Mouse (Mus musculus): ENCODE results near the gene Vsig8.
A peak's percentile ranks its signal among the peaks of the same experiment; 100 is the strongest.

Gene Vsig8

DNA sequence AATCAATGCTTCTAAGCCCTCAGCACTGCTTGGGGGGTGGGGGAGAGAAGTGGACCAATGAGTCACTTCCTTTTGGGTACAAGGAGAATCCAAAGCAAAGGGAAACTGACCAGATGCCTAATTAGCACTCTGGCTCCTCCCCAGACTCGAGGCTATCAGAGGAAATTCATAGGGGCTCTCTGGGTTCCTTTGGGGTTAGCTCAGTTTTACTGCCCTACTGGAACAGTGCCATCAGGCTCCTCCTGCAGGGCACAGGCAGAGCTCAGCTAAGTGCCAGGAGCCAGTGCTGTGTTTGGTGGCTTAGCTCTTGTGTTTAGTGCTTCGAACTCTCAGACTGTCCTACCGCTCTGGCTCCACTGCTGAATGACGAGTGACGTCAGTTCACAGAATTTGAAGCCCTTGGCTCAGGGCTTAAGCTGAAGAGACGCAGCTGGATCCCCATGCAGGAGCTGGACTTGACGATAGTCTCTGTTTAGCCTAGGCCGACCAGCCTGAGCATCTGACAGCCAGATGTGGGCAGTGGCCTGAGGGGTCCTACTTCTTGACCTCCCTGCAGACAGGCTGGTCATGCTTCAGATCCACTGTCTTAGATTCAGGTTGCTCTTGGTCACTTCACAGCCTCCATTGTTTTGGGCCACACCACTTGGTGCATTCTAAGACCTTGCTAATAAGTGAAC lies 25.1 kb upstream of the Vsig8 start:
- no peak for DNase-seq

- peak; percentile 70 to 79 for DNase-seq
Measured at GRCm38 (mm10) chr1:172532551-172532950, 23.2 kb upstream of the Vsig8 start.

GRCm38 (mm10) chr1:172535116-172535515 lies 20.6 kb upstream of the Vsig8 start:
- DNase-seq, result peak in 1 of 2 experiments; percentile 44

- peak in 1 of 2 experiments; percentile 21 for DNase-seq
Measured at GRCm38 (mm10) chr1:172539827-172540226, 15.9 kb upstream of the Vsig8 start.

GRCm38 (mm10) chr1:172540283-172540820 lies 15.4 kb upstream of the Vsig8 start:
- DNase-seq, result no peak

- DNase-seq, result no peak
Measured at GRCm38 (mm10) chr1:172546062-172546461, 9.7 kb upstream of the Vsig8 start.

DNA sequence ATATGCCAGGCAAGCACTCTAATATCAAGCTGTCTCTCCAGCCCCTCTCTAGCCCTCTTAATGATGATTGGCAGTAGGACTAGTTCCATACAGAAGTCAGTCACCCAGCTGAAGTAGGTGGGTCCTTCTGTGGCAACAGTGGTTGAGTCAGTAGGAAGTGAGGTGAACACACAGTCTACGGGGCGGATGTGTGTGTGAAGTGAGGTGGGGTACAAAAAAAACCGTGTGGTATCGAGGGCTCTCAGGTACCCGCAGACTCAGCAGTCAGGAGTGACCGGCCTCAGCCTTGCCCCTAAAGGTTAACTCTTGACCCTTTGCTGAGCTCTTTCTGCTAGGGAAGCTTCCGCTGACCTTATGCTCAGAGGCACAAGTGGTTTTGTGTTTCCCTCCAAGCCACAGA lies 7.2 kb upstream of the Vsig8 start:
- no peak for DNase-seq

DNA sequence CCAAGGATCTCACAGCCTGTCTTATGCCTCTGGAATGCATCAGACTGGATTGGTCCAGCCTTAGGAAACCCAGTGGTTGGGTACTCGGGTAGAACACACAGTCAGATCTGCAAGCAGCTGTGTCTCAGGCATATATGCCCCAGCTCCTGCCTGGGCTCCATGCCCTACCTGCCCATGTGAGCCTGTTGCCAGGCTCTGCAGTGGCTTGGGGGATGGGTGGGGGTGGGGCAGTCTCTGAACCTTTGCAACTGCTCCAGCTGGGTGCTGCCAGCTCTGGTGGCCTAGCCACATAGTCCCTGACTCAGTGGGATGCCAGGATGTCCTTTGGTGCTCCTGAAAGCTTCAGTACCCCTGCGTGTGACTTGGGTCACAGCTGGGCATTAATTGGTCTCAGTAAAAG lies 6.4 kb upstream of the Vsig8 start:
- no peak for DNase-seq

DNA sequence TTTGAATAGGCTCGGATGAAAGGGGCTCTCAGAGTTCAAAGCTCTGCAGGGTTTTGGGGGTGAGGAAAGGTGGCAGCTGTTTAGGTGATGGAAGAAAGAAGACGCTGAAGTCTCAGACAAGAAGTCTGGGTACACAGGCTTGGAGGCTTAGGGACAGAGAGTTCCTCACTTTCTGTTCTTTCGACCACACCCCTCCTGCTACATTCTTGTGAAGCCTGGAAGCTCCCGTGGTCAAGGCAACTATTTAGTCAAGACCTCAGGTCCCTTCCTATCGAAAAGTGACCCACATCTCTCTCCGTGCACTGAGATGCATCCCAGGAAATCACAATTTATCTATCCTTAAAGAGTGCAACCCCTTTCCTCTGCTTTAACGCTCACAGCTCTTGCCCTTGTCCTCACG lies 6.0 kb upstream of the Vsig8 start:
- no peak for DNase-seq

- peak in 1 of 2 experiments; percentile 29 for DNase-seq
Measured at GRCm38 (mm10) chr1:172550551-172550951, 5.2 kb upstream of the Vsig8 start.

DNA sequence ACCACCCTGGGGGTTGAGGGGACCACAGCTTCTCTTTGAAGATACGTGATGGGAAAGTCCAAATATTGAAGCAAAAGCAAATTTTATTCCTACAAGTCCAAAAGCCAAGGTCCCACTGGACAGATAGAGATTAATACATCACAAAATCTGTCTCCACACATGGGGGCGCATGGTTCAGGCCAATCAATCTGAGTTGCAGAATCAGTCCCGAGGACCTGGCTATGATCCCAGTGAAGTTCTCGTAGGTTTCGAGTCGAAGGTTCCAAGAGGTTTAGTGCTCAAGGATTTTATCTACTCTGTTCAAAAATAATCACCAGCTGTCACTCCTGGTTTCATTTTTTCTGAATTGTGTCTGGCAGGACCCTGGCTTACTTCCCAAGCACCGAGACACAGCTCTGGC lies 4.7 kb upstream of the Vsig8 start:
- no peak for DNase-seq

- DNase-seq, result no peak
Measured at GRCm38 (mm10) chr1:172552623-172553022, 3.1 kb upstream of the Vsig8 start.

GRCm38 (mm10) chr1:172562641-172563464 lies 7.1 kb downstream of the Vsig8 start:
- peak; percentile 79 to 80 for DNase-seq

DNA sequence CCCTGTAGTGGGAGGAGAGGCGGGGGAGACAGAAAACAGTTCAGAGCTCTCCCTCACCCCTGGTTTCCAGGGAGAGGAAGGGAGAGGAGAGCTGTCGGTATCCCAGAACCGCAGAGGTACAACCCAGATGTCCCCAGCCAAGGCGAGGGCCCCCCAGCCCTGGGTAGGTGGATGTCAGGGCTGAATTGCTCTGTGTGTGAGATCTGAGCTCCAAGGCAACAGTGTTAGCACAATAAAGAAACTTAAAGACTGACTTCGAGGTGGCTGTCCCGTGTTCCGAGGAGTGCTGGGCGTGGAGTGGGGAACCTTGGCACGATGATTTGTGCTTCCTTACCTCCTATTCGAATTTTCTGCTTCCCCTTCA lies 7.7 kb downstream of the Vsig8 start:
- no peak for DNase-seq

DNA sequence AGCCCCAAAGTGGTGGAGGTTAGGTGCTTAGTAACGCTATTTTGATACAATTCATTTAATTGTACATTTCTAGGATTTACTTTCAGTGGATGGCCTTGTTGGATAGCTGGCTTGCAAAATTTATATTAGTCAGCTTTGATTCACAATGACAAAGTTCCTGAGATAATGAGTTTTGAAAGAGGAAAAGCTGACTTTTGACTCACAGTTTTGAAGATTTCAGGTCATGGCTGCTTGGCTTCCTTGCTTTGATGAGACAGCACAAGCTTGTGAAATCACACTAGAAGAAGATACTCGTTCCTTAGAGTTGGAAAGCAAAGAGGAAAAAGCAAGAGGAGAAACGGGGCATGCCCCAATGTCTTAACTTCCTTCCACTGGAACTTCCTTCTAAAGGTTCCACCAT lies 10.4 kb downstream of the Vsig8 start:
- DNase-seq, result no peak

DNA sequence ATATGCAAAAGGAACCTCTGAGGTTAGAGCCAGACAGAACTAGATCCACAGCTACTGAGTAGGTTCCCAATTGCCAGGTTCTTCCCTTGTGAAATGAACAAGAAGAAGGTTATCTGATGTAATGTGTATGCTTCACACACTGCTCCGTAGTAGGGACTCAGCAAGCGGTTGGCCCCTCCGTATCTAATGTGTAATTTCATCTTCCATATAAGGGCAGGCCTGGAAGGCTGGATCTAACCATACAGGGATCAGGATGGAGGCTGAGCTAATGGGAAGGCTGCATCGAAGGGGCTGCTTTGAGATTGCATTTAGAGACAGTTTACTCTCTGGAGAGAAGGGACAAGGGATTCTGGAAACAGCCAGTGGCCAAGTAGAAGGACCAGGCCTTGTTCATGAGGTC lies 12.0 kb downstream of the Vsig8 start:
- no peak for DNase-seq

GRCm38 (mm10) chr1:172580116-172580515 lies 24.4 kb downstream of the Vsig8 start:
- DNase-seq, result no peak

- no peak for DNase-seq
Measured at GRCm38 (mm10) chr1:172582436-172582835, 26.7 kb downstream of the Vsig8 start.

DNA sequence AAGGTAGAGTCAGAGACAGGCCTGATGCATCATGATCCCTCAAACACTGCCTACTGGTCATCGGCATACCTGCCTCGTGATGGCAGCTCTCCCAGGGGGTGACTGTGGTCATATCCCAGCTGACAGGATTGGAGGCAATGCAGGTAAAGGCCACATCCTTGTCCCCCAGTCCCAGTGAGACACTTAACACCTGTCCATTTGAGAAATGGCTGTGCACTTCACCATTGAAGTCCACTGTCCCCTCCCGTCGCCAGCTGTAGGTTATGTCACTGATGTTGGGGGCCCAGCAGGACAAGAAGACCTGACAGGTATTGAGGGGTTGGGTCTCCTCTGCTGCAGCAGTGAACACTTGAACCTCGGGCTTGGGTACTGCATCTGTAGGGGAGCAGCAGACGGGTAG lies 28.5 kb downstream of the Vsig8 start:
- no peak for DNase-seq

- DNase-seq, result no peak
Measured at GRCm38 (mm10) chr1:172585026-172585425, 29.3 kb downstream of the Vsig8 start.

- DNase-seq, result peak; percentile 13 to 14
Measured at GRCm38 (mm10) chr1:172585612-172586567, 30.2 kb downstream of the Vsig8 start.

GRCm38 (mm10) chr1:172590385-172590784 lies 34.6 kb downstream of the Vsig8 start, which contains the start of gene Slamf8:
TSS of gene Slamf8 (minus strand) at chr1:172590568.
- no peak for DNase-seq

DNA sequence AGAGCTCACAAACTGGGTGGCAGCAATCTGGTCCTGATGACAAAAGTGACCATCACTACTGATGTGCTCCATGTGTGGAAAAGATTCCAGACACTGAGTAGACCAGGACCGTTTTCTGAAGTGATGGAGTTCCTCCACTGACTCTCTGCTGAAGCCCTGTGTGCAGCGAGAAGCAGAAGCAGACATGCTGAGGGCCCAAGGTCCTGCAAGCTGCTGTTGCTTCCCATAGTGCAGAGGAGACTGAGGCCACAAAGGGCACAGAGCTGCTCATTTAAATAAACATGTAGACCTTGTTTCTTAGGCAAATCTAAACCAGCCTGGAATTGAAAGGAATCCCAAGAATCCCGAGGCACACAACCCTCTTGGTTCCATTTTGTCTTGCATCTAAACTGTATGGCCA lies 37.6 kb downstream of the Vsig8 start:
- DNase-seq, result no peak

All from cerebellum, postnatal 25 days (tissue).